Mouse (Mus musculus): ENCODE results near the gene Fam217a. TPM values are rescaled to one million over a fixed set of nuclear protein-coding genes. Genes with fewer than 3 reads are reported as not detected.
A peak's percentile ranks its signal among the peaks of the same experiment; 100 is the strongest.
"Not testable (repeated sequence)": the region's sequence is repeated elsewhere in the genome, so short reads cannot be mapped to it uniquely, and the experiment has no call there.

The Fam217a gene
- polyA plus RNA-seq, 1 experiment = 0.06 TPM

DNA sequence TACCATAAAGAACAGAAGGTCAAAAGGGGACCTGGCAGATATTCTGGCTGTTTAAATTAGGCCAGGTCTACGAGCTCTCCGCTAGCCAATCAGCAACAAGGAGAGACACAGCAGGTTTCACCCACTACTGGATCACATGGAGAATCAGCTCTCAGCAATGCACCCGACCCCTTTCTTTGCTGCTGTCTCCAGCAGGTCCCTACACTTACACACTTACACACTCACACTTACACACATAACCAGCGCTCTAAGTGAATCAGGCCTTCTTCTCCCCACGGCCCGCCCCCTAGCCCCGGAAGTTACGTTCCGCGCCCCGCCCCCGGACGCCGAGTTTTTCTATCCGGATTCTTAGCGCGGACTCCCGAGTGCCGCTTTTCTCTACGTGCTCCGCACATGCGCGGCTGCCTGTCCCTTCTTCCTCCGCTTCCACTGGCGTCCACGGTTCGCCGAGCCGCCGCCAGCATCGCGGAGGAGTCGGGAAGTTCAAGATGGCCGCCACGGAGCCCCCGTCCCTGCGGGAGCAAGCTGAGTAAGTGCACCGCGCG lies 48.9 kb downstream of the Fam217a start, which contains the start of gene Prpf4b:
Gene Prpf4b (plus strand): TSS at position 137 of the 545 bp plus-strand sequence.
- under 1% methylated on average over 40 of the region's 40 CpGs for WGBS
- peak; percentile 74 for DNase-seq (ENCODE audit: low read depth, low spot score)

DNA sequence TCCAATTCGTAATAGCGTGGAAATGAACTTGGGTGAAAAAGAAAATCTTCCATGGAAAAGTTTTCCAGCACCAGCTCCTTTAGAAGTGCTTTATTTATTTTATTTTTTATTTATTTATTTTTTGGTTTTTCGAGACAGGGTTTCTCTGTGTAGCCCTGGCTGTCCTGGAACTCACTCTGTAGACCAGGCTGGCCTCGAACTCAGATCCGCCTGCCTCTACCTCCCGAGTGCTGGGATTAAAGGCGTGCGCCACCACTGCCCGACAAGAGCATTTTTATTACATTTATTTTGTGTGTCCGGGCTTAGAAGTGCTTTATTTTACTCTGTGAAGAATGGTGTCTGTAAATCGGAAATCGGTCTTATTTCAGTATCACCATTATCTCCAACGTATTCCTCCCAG lies 49.4 kb downstream of the Fam217a start:
- DNase-seq (ENCODE audit: low read depth, low spot score) = not testable (repeated sequence)
- WGBS = 7% methylated on average over 13 of the region's 13 CpGs

DNA sequence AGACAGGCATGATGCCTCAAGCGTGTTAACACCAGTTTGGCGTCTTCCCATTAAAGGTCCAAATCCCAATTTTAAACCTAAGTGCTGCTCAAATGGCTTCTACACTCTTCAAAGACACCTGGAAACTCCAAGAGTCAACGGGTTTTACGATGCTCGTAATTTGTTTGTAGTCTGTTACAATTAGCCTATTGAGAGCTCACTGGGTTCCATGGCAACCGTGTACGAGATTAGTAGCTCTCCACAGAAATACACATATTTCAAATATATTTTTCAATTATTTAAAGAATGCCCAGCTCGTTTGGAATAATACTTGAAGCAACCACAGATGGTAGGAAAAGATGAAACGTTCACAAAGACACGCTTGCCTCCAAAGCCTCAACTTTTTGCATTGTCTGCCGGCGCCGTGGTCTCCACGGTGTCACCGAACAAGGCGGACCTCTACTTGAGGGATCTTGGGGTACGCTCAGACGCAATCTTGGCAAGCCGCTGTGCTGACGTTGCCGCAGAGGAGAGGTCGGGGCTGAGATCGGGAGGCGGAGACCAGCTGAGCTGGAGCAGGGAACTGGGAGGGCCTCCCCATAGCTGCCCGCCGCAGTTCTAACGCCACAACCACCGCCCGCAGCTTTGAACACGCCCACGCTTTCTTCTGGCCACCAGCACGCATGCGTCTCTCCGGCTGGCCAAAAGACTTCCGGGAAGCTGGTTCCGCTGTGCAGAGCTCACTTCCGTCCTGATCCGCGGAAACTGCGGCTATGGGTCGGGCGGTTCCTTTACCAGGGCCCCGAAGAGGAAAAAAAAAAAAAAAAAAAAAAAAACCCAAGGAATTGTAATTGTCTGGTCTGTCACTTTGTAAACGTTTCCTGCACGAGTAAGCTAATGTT lies 50.1 kb downstream of the Fam217a start:
- peak; percentile 90 for DNase-seq (ENCODE audit: low read depth, low spot score)
- WGBS = 2% methylated on average over 45 of the region's 45 CpGs

DNA sequence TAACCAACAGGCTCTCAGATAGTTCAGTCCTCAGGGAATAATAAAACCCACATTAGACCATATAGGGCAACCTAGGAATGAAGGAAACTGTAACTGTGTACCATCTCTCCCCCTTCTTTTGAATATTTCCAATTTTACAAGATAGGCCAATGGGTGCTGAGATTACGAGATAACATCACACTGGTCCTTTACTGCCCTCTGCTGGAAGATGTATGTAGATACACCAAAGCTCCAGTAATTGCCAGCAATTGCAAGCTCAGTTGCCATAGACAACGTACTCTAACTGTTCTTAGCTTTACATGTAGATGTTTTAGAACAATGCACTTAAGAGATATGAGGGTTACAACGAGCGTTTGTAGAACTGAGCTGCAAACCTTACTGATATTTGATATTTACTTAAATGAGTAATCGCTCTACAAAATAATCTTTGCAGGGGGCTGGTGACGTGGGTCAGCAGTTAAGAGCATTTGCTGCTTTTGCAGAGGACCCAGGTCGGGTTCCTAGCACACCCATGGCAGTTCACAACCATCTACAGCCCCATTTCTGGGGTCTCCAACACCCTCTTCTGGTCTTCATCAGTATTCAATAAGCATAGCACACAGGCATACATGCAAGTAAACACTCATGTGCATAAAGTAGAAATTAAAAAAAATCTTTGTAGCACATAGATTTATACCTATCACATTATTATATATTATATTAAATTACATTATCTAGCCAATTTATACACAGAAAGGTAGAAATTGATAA lies 59.5 kb downstream of the Fam217a start:
- 29% methylated on average over 7 of the region's 7 CpGs for WGBS
- peak; percentile 37 for DNase-seq (ENCODE audit: low read depth, low spot score)

DNA sequence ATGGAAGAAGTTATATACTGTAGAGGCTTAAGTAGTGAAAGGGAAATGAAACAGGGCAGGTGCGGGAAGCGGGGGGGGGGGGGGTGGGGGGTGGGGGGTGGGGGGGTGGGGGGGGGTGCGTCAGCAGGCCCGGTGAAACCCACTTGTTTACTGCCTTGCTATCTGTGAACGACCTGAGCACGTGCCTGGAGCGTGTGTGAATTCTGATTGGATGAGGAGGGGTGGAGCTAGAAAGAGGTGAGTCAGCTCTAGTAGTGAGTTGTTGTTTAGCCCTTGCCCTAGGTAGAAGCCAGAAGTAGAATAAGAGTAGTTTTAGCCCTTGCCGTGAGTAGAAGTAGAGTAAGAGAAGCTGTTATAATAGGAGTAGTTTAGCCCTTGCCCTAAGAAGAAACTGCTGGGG lies 62.9 kb downstream of the Fam217a start:
- not testable (repeated sequence) for DNase-seq (ENCODE audit: low read depth, low spot score)
- 34% methylated on average over 7 of the region's 8 CpGs for WGBS

Other genes starting within 250 kb of the Fam217a start
- 0.08 TPM in 1 of 2 replicates, not detected in the other for gene Fam50b, start 189.5 kb downstream of the Fam217a start, polyA plus RNA-seq (2012; rRNA removed)
- 12.9 and 16.0 TPM in 2 replicates for gene Prpf4b, start 49.0 kb downstream of the Fam217a start, polyA plus RNA-seq (2012; rRNA removed)
- gene 4933417A18Rik, start 99 bp upstream of the Fam217a start, polyA plus RNA-seq (2012; rRNA removed) = not detected in 2 replicates
- 9.2 and 14.0 TPM in 2 replicates for gene Eci3, start 39.5 kb upstream of the Fam217a start, polyA plus RNA-seq (2012; rRNA removed)
- gene Eci2, start 102.8 kb upstream of the Fam217a start, polyA plus RNA-seq (2012; rRNA removed) = 36.7 and 44.6 TPM in 2 replicates